Mouse (Mus musculus) liver, embryonic 14.5 days (tissue): Measurements from ENCODE around the gene Exoc4.

Experiments used
- CTCF ChIP-seq: IDR thresholded peaks from 2 replicates; pipeline ENCODE4 v1.5.1; 2016; ENCODE audit warnings: antibody characterized with exemption, low read depth, control low read depth
- EP300 ChIP-seq: IDR thresholded peaks from 2 replicates; pipeline ENCODE4 v1.6.1; 2016; ENCODE audit warnings: antibody characterized with exemption, low read depth

GRCm38 (mm10) chr6:33733602-33734001, 484.7 kb downstream of the Exoc4 start:
- no peak for TF ChIP-seq EP300
- no peak for TF ChIP-seq CTCF
